Mouse (Mus musculus): ENCODE measurements around the gene Surf6. TPM values are rescaled to one million over a fixed set of nuclear protein-coding genes. Genes with fewer than 3 reads are reported as not detected.

Gene Surf6
- polyA plus RNA-seq, 1 experiment from 2014 or later = 15.5 TPM

DNA sequence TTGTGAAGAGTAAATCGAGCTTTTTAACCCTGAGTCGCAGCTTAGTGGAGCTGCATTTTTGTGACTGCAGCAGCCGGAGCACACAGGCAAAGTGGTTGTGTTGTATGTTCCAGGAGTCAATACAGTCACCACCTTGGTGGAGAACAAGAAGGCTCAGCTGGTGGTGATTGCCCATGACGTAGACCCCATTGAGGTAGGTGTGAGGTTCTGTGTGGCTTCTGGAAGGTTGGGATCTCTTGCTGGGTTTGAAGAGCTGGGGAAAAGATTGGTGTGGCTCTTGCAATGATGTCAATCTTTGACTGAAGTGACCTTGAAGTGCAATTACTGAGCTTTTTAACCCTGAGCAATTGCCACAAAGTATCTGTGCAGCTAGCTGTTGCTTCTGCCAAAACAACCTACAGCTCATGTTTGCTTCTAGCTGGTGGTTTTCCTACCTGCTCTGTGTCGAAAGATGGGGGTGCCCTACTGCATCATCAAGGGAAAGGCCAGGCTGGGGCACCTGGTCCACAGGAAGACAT lies 9.6 kb upstream of the Surf6 start:
- no peak for TF ChIP-seq CTCF (IDR thresholded peaks at IDR 0.05; ENCODE audit: low read depth)
- no peaks in the 10 kb centered on the region for H3K27me3 ChIP-seq (ENCODE audit: insufficient read depth, low read length)
- 59% methylated on average over 5 of the region's 5 CpGs for WGBS
- peak overlapping the region; percentile 97 for H3K9ac ChIP-seq
- H3K4me3 ChIP-seq (ENCODE audit: low read depth, low read length) = peak overlapping the region; percentile 87
- H3K9me3 ChIP-seq (ENCODE audit: low read depth, low read length) = no peaks in the 10 kb centered on the region
- peak overlapping the region; percentile 42; the same call in 1 of the 2 replicates for H3K27ac ChIP-seq (ENCODE audit: low read depth)
- DNase-seq (no peak), ATAC-seq (ENCODE audit: insufficient read depth) (no peak)
- peak overlapping the region; percentile 85 for H3K4me2 ChIP-seq
- H3K4me1 ChIP-seq (ENCODE audit: insufficient read depth) = peaks cover 11% of the 10 kb centered on the region
- H3K36me3 ChIP-seq (ENCODE audit: insufficient read depth) = peaks cover 56% of the 10 kb centered on the region

DNA sequence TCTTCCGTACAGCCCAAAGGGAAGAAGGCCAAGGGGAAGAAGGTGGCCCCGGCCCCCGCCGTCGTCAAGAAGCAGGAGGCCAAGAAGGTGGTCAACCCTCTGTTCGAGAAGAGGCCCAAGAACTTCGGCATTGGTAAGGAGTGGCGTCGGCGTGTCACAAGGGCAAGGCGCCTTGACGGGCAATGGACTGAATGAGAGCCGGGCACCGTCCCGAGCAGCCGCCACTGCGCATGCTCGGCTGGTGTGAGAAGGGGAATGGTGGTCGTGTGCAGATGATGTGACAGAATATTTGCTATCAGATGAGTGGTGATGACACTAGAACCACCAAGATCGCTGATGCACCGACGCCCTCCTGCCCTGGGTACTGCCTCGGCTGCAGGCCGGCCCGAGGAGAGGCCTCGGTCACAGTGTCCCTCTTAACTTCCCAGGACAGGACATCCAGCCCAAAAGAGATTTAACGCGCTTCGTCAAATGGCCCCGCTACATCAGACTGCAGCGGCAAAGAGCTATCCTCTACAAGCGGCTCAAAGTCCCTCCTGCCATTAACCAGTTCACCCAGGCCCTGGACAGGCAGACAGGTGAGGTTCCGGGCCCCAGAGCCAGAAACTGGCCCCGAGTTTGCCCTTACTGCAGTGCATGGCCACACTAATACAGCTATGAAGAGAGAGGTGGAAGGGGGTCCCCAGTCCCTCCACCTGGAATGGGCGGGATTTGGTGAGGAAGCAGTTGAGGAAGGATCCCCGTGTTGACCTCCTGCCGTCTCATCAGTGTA lies 8.5 kb upstream of the Surf6 start:
- peak; percentile 25 for ATAC-seq (ENCODE audit: insufficient read depth)
- no peak for TF ChIP-seq CTCF (IDR thresholded peaks at IDR 0.05; ENCODE audit: low read depth)
- Histone ChIP-seq H3K4me3 (ENCODE audit: low read depth, low read length) (peak overlapping the region; percentile 87), H3K9me3 (ENCODE audit: low read depth, low read length) (no peaks in the 10 kb centered on the region), H3K4me2 (peak overlapping the region; percentile 85), H3K9ac (peak overlapping the region; percentile 97), H3K27ac (ENCODE audit: low read depth) (peak overlapping the region; percentile 94), H3K4me1 (ENCODE audit: insufficient read depth) (peaks cover 8% of the 10 kb centered on the region; the same call in 1 of the 2 replicates), H3K27me3 (ENCODE audit: insufficient read depth, low read length) (no peaks in the 10 kb centered on the region), H3K36me3 (ENCODE audit: insufficient read depth) (peaks cover 67% of the 10 kb centered on the region)
- under 1% methylated on average over 35 of the region's 37 CpGs for WGBS
- peak; percentile 69 for DNase-seq

DNA sequence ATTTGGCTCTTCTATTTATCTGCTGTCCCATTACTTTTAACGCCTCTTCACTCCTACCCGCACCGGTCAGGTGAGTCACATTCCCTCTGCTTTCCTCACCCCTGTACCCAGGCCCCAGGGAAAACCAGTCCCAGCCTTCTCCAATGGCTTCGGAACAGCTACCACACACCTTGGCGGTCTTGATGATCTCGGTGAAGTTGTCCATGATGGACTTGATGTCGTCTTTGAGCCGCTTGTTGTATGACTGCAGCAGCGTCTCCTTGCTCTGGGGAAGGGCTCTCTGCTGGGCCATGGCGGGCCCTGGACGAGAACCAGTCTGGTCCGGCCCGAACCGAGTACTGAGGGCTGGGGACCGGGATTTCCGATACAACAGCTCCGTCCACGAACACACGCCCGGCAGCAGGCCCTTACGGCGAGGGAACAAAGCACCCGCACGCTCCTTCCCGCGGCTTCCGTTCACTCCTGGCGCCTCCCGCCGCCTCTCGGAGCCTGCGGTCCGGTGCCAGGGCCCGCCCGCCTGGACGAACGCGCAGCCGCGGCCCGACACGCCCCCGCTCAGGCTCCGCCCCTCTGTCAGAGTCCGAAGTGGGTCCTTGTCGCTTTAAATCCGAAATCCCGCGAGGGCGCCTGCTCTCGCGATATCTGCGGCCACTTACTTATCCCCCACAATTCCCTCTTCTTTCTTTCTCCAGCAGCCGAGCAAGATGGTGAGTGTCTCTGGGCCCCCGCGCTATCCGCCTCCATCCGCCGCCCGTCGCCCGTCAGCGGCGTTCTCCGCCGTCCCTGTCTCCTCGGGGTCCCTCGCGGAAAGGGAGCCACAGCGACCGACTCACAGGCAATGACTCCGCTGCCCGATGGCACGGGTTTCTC lies 7.7 kb upstream of the Surf6 start, which contains the start of the genes Med22 and Rpl7a:
Med22 (minus strand) TSS at position 554 of the 870 bp plus-strand sequence.
Rpl7a (plus strand) TSS at position 641 of the 870 bp plus-strand sequence.
- under 1% methylated on average over 74 of the region's 74 CpGs for WGBS
- H3K9ac ChIP-seq = peak within 1 kb of the TSS; percentile 97
- H3K9me3 ChIP-seq (ENCODE audit: low read depth, low read length) = no peaks in the 10 kb centered on the region
- peak within 1 kb of the TSS; percentile 94 for H3K27ac ChIP-seq (ENCODE audit: low read depth)
- peak within 1 kb of the TSS; percentile 85 for H3K4me2 ChIP-seq
- H3K36me3 ChIP-seq (ENCODE audit: insufficient read depth) = peaks cover 75% of the 10 kb centered on the region
- DNase-seq (peak; percentile 100), ATAC-seq (ENCODE audit: insufficient read depth) (peak; percentile 87)
- no peak for TF ChIP-seq CTCF (IDR thresholded peaks at IDR 0.05; ENCODE audit: low read depth)
- H3K4me3 ChIP-seq (ENCODE audit: low read depth, low read length) = peak within 1 kb of the TSS; percentile 87
- no peaks in the 10 kb centered on the region for H3K27me3 ChIP-seq (ENCODE audit: insufficient read depth, low read length)
- H3K4me1 ChIP-seq (ENCODE audit: insufficient read depth) = peaks cover 8% of the 10 kb centered on the region; the same call in 1 of the 2 replicates

DNA sequence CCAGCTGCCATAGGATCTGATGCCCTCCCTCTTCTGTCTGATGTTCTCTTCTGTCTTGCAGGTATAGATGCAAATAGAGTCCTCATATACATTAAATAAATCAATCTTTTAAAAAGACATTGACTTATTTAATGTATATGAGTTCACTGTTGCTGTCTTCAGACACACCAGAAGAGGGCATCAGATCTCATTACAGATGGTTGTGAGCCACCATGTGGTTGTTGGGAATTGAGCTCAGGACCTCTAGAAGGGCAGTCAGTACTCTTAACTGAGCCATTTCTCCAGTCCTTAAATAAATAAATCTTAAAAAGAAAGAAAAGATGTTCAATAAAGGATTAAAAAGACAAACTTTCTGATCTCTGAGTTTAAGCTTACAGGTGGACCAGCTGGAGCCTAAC lies 6.7 kb upstream of the Surf6 start:
- peak overlapping the region; percentile 87 for H3K4me3 ChIP-seq (ENCODE audit: low read depth, low read length)
- DNase-seq (no peak), ATAC-seq (ENCODE audit: insufficient read depth) (no peak)
- peaks cover 81% of the 10 kb centered on the region for H3K36me3 ChIP-seq (ENCODE audit: insufficient read depth)
- H3K4me2 ChIP-seq = peak overlapping the region; percentile 69
- 0 out of 2 replicates have a peak overlapping the region, but pooled peaks have one; percentile 87 for H3K27ac ChIP-seq (ENCODE audit: low read depth)
- no peaks in the 10 kb centered on the region for H3K9me3 ChIP-seq (ENCODE audit: low read depth, low read length)
- H3K4me1 ChIP-seq (ENCODE audit: insufficient read depth) = peaks cover 8% of the 10 kb centered on the region; the same call in 1 of the 2 replicates
- H3K27me3 ChIP-seq (ENCODE audit: insufficient read depth, low read length) = no peaks in the 10 kb centered on the region
- H3K9ac ChIP-seq = peak overlapping the region; percentile 69
- peak; percentile 37; the same call in 1 of the 2 replicates for TF ChIP-seq CTCF (IDR thresholded peaks at IDR 0.05; ENCODE audit: low read depth)

DNA sequence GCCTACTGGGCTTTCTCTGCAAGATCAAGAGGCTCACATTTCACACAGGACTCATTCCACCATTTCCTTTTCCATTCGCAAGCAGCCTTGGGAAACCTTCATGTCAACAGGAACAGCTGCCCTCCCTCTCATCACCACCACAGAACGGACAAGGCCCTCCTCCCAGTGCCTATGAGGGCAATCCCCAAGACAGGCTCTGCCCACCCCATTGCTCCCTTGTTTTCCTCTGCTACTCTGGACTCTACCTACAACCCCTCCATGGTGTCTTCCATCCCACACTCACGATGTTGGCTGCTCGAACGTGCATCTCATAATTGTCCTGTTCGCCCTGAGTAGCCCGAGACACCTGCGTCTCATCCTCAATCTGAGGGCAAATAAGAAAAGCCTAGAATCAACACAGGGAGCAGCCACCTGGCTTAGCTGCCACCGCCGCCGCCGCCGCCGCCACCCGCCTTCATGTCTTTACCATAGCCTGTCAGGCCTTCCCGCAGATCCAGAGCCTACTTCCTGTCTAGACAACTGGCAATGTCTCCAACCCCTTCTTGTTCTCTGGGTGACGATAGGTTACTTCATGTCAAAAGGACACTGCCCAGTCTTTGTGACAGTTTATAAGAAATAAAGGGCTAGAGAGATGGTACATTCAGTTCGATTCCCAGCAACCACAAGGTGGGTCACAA lies 6.2 kb upstream of the Surf6 start:
- Histone ChIP-seq H3K27ac (ENCODE audit: low read depth) (no peak overlapping the region), H3K4me2 (peak overlapping the region; percentile 69), H3K9me3 (ENCODE audit: low read depth, low read length) (no peaks in the 10 kb centered on the region), H3K4me1 (ENCODE audit: insufficient read depth) (peaks cover 8% of the 10 kb centered on the region; the same call in 1 of the 2 replicates), H3K9ac (peak overlapping the region; percentile 69), H3K27me3 (ENCODE audit: insufficient read depth, low read length) (no peaks in the 10 kb centered on the region), H3K4me3 (ENCODE audit: low read depth, low read length) (peak overlapping the region; percentile 87), H3K36me3 (ENCODE audit: insufficient read depth) (peaks cover 76% of the 10 kb centered on the region)
- no peak for TF ChIP-seq CTCF (IDR thresholded peaks at IDR 0.05; ENCODE audit: low read depth)
- WGBS = 77% methylated on average over 18 of the region's 18 CpGs
- ATAC-seq (ENCODE audit: insufficient read depth) (no peak), DNase-seq (no peak)

DNA sequence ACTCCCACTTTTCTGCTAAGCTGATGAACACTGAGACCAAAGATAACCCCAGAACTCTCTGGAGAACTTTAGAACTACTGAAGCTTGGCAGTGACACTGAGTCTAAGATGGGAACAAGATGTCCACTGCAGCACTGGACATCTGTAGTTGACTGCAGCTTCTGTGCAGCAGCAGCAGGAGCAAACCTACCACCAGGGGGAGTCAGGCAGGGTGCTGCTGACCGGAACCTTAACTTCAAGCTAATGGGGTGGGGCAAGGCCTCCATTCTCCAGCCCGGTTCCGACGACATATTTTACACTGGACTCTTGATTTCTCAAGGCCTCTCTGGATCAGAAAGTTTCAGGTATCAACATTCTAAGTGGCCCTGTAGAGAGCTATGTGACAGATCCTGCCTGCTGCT lies 4.4 kb upstream of the Surf6 start:
- Histone ChIP-seq H3K9ac (no peak overlapping the region; the same call in 1 of the 2 replicates), H3K4me2 (no peak overlapping the region), H3K27ac (ENCODE audit: low read depth) (no peak overlapping the region), H3K27me3 (ENCODE audit: insufficient read depth, low read length) (no peaks in the 10 kb centered on the region), H3K4me1 (ENCODE audit: insufficient read depth) (peaks cover 13% of the 10 kb centered on the region; the same call in 1 of the 2 replicates), H3K9me3 (ENCODE audit: low read depth, low read length) (no peaks in the 10 kb centered on the region), H3K36me3 (ENCODE audit: insufficient read depth) (peaks cover 59% of the 10 kb centered on the region), H3K4me3 (ENCODE audit: low read depth, low read length) (no peak overlapping the region)
- ATAC-seq (ENCODE audit: insufficient read depth) (no peak), DNase-seq (peak; percentile 74)
- peak; percentile 85 for TF ChIP-seq CTCF (IDR thresholded peaks at IDR 0.05; ENCODE audit: low read depth)
- 46% methylated on average over 4 of the region's 4 CpGs for WGBS
